Comparison of ENCODE assay signal across 7 mouse cellular contexts in genomic region chr2:131909683-131910572, GRCm38 (mm10). TPM values are rescaled to one million over a fixed set of nuclear protein-coding genes. Genes with fewer than 3 reads are reported as not detected.
DNase-seq lines count a peak whose midpoint lies in the region; ATAC-seq and TF ChIP-seq lines count a peak whose summit lies in the region.

Gene Prnp, plus strand, starts transcription at chr2:131909928.
Gene Prn, plus strand, starts transcription at chr2:131909957.

- WGBS in embryonic facial prominence, embryonic 10.5 days, result 5% methylated on average over 52 of the region's 52 CpGs
- 7% methylated on average over 52 of the region's 52 CpGs for WGBS in intestine, postnatal 0 days
- 4% methylated on average over 51 of the region's 52 CpGs for WGBS in midbrain, embryonic 12.5 days
- 7% methylated on average over 52 of the region's 52 CpGs for WGBS in small intestine, adult 2 months

- peak; percentile 92 for ATAC-seq in intestine, postnatal 0 days
- ATAC-seq in midbrain, embryonic 12.5 days (ENCODE audit: low FRiP score, low read depth), result peak; percentile 91

- peak within 1 kb of the TSS; percentile 87 for H3K27ac ChIP-seq in embryonic facial prominence, embryonic 10.5 days (replicated peaks)
- peak within 1 kb of the TSS; percentile 37 for H3K27ac ChIP-seq in intestine, postnatal 0 days (ENCODE audit: low read depth, low read length)
- peak within 1 kb of the TSS; percentile 86 for H3K27ac ChIP-seq in midbrain, embryonic 12.5 days (replicated peaks)
- H3K27ac ChIP-seq in small intestine, adult 2 months (ENCODE audit: insufficient read depth, low read depth, low read length), result 0 out of 2 replicates have a peak within 1 kb of the TSS, but pooled peaks have one; percentile 21

- peak; percentile 95 for DNase-seq in adrenal gland, postnatal 10 days
- peak; percentile 96 for DNase-seq in embryonic facial prominence, embryonic 10.5 days (ENCODE audit: low spot score)
- peak; percentile 40 for DNase-seq in gonadal fat pad, adult 2 months (ENCODE audit: low read depth)
- peak; percentile 96 for DNase-seq in left cerebral cortex, postnatal 4 days

- H3K4me3 ChIP-seq in embryonic facial prominence, embryonic 10.5 days, result peak within 1 kb of the TSS; percentile 80
- H3K4me3 ChIP-seq in intestine, postnatal 0 days (ENCODE audit: low read depth, low read length), result peak within 1 kb of the TSS; percentile 66
- peak within 1 kb of the TSS; percentile 73 for H3K4me3 ChIP-seq in midbrain, embryonic 12.5 days
- peak within 1 kb of the TSS; percentile 94 for H3K4me3 ChIP-seq in small intestine, adult 2 months (ENCODE audit: low read depth, low read length)

- no peaks in the 10 kb centered on the region for H3K9me3 ChIP-seq in embryonic facial prominence, embryonic 10.5 days
- H3K9me3 ChIP-seq in intestine, postnatal 0 days (ENCODE audit: control insufficient read depth), result no peaks in the 10 kb centered on the region
- no peaks in the 10 kb centered on the region for H3K9me3 ChIP-seq in midbrain, embryonic 12.5 days

- peak within 1 kb of the TSS; percentile 62 for H3K9ac ChIP-seq in intestine, postnatal 0 days (ENCODE audit: low read depth, low read length)
- peak within 1 kb of the TSS; percentile 79 for H3K9ac ChIP-seq in midbrain, embryonic 12.5 days (replicated peaks)

- peaks cover 24% of the 10 kb centered on the region for H3K27me3 ChIP-seq in embryonic facial prominence, embryonic 10.5 days (replicated peaks; ENCODE audit: low read depth, poor library complexity, severe bottlenecking)
- H3K27me3 ChIP-seq in intestine, postnatal 0 days (replicated peaks; ENCODE audit: control insufficient read depth, insufficient read depth, low read length), result no peaks in the 10 kb centered on the region
- no peaks in the 10 kb centered on the region for H3K27me3 ChIP-seq in midbrain, embryonic 12.5 days
- H3K27me3 ChIP-seq in small intestine, adult 2 months (ENCODE audit: control insufficient read depth, insufficient read depth, low read length), result no peaks in the 10 kb centered on the region

- intact Hi-C loops in left cerebral cortex, postnatal 4 days (cut with DNase I), result no loop called here

- H3K36me3 ChIP-seq in embryonic facial prominence, embryonic 10.5 days (replicated peaks), result no peaks in the 10 kb centered on the region
- no peaks in the 10 kb centered on the region for H3K36me3 ChIP-seq in intestine, postnatal 0 days (ENCODE audit: control insufficient read depth, insufficient read depth)
- no peaks in the 10 kb centered on the region for H3K36me3 ChIP-seq in midbrain, embryonic 12.5 days
- no peaks in the 10 kb centered on the region for H3K36me3 ChIP-seq in small intestine, adult 2 months (ENCODE audit: control insufficient read depth, insufficient read depth, low read length)

- TF ChIP-seq CTCF in intestine, postnatal 0 days (IDR thresholded peaks at IDR 0.05; ENCODE audit: low read depth), result peak; percentile 34; the same call in 1 of the 2 replicates
- no peak for TF ChIP-seq CTCF in small intestine, adult 2 months (IDR thresholded peaks at IDR 0.05; ENCODE audit: extremely low read depth, insufficient read length, insufficient replicate concordance, low read depth, low read length)

- H3K4me2 ChIP-seq in intestine, postnatal 0 days (replicated peaks; ENCODE audit: low read depth), result peak within 1 kb of the TSS; percentile 83
- peak within 1 kb of the TSS; percentile 74 for H3K4me2 ChIP-seq in midbrain, embryonic 12.5 days (replicated peaks)

- peaks cover 19% of the 10 kb centered on the region for H3K4me1 ChIP-seq in embryonic facial prominence, embryonic 10.5 days
- no peaks in the 10 kb centered on the region for H3K4me1 ChIP-seq in intestine, postnatal 0 days (replicated peaks; ENCODE audit: control insufficient read depth, insufficient read depth, low read length)
- peaks cover 14% of the 10 kb centered on the region for H3K4me1 ChIP-seq in midbrain, embryonic 12.5 days
- peaks cover 3% of the 10 kb centered on the region; the same call in 1 of the 2 replicates for H3K4me1 ChIP-seq in small intestine, adult 2 months (ENCODE audit: control insufficient read depth, insufficient read depth, insufficient read length, low read length)

- peak; percentile 74 for TF ChIP-seq POLR2A in small intestine, adult 2 months (IDR thresholded peaks at IDR 0.05; ENCODE audit: low read depth, low read length)

RNA-seq across cellular contexts. Expression of gene Prnp, which starts in this region (rescaled TPM):
- 10 to 100 TPM; 75.0 to 75.3 TPM for total RNA-seq in adrenal gland, postnatal 10 days (2021)
- 14.7 and 21.7 TPM in 2 replicates for polyA plus RNA-seq in embryonic facial prominence, embryonic 10.5 days (2016; fragmentation: Nextera tagmentation; extraction: Ambion mirVana)
- polyA plus RNA-seq in gonadal fat pad, adult 2 months (2012; rRNA removed), result 152 and 176 TPM in 2 replicates
- 47.2 and 47.5 TPM in 2 replicates for polyA plus RNA-seq in intestine, postnatal 0 days (2015; fragmentation: Nextera tagmentation; extraction: Ambion mirVana)
- 100 to 1,000 TPM; 227 to 254 TPM for total RNA-seq in left cerebral cortex, postnatal 4 days (2021)
- 58.9 and 60.1 TPM in 2 replicates for polyA plus RNA-seq in midbrain, embryonic 12.5 days (2016; fragmentation: Nextera tagmentation; extraction: Ambion mirVana)
- 11.9 and 13.5 TPM in 2 replicates for polyA plus RNA-seq in small intestine, adult 2 months (2012; rRNA removed)

RNA-seq across cellular contexts. Expression of gene Prn, which starts in this region (rescaled TPM):
- total RNA-seq in adrenal gland, postnatal 10 days (2021), result not detected
- polyA plus RNA-seq in embryonic facial prominence, embryonic 10.5 days (2016; fragmentation: Nextera tagmentation; extraction: Ambion mirVana), result not detected in 2 replicates
- not detected in 2 replicates for polyA plus RNA-seq in gonadal fat pad, adult 2 months (2012; rRNA removed)
- not detected in 2 replicates for polyA plus RNA-seq in intestine, postnatal 0 days (2015; fragmentation: Nextera tagmentation; extraction: Ambion mirVana)
- total RNA-seq in left cerebral cortex, postnatal 4 days (2021), result 1 to 10 TPM in 1 of 2 experiments, not detected in 1; 1.1 TPM
- polyA plus RNA-seq in midbrain, embryonic 12.5 days (2016; fragmentation: Nextera tagmentation; extraction: Ambion mirVana), result not detected in 2 replicates
- polyA plus RNA-seq in small intestine, adult 2 months (2012; rRNA removed), result not detected in 2 replicates

Comparison
In these comparisons a context has a peak if more than half of its experiments do, and no peak if none do; other contexts are left out.
1. Peak in every context shown above with its lines: DNase-seq, ATAC-seq, H3K4me3 ChIP-seq and H3K27ac ChIP-seq.
2. DNase-seq: peak in every context shown above with its lines; median percentile 96 in embryonic facial prominence, embryonic 10.5 days; 96 in left cerebral cortex, postnatal 4 days; 95 in adrenal gland, postnatal 10 days; 40 in gonadal fat pad, adult 2 months.
3. H3K27ac ChIP-seq: peak in every context shown above with its lines; median percentile 87 in embryonic facial prominence, embryonic 10.5 days; 86 in midbrain, embryonic 12.5 days; 37 in intestine, postnatal 0 days; 21 in small intestine, adult 2 months.